Mouse (Mus musculus) CH12.LX (cell line): ENCODE measurements around the gene Cfh. TPM values are rescaled to one million over a fixed set of nuclear protein-coding genes. Genes with fewer than 3 reads are reported as not detected.

Experiments
- DNase-seq: peaks from one replicate; pipeline ENCODE4 v3.0.0-alpha.2; 2013; ENCODE audit errors: extremely low read depth
- H3K27ac ChIP-seq: 2 replicates; pipeline ENCODE4 v1.5.1; 2012; ENCODE audit warnings: low read depth, mild to moderate bottlenecking, control low read depth, moderate library complexity; ENCODE audit not compliant: insufficient read depth
- H3K27me3 ChIP-seq: replicated peaks from 2 replicates; pipeline ENCODE3; 2012; ENCODE audit warnings: inconsistent platforms
- H3K36me3 ChIP-seq, 2 experiments: replicated peaks in 1 of 2; 2 replicates each; pipeline versions ENCODE3 to v1.6.1; 2012; ENCODE audit warnings: inconsistent platforms in 1 of 2, low read length in 1 of 2, mild to moderate bottlenecking in 1 of 2, mixed read lengths in 1 of 2, moderate library complexity in 1 of 2; ENCODE audit not compliant: control insufficient read depth in 1 of 2, insufficient read depth in 1 of 2
- H3K4me1 ChIP-seq, 2 experiments: 2 replicates each; pipeline ENCODE4 v1.6.1; 2012; ENCODE audit warnings: inconsistent platforms in 1 of 2, moderate library complexity in 1 of 2; ENCODE audit not compliant: insufficient read depth in 2 of 2, control insufficient read depth in 1 of 2
- H3K4me2 ChIP-seq: 2 replicates; pipeline ENCODE4 v1.6.1; 2012; ENCODE audit warnings: low read depth, mild to moderate bottlenecking, control low read depth; ENCODE audit not compliant: poor library complexity, insufficient read depth, severe bottlenecking
- H3K4me3 ChIP-seq, 3 experiments: fragments of 150-350 bp in 1 of 3; sonication (generic) in 1 of 3; replicated peaks in 1 of 3; 2 replicates each; pipeline versions ENCODE3 to v1.5.1; 2011 to 2012; ENCODE audit warnings: low read depth in 2 of 3, low read length in 2 of 3, mild to moderate bottlenecking in 2 of 3, moderate library complexity in 2 of 3, control low read depth in 1 of 3, improper control_type of control experiment in 1 of 3, inconsistent platforms in 1 of 3, mixed read lengths in 1 of 3; ENCODE audit not compliant: poor library complexity in 1 of 3
- H3K79me2 ChIP-seq: replicated peaks from 2 replicates; pipeline ENCODE4 v1.6.1; 2012; ENCODE audit warnings: mild to moderate bottlenecking, moderate library complexity; ENCODE audit not compliant: control insufficient read depth, poor library complexity, insufficient read depth, severe bottlenecking; ENCODE audit errors: extremely low read depth
- H3K9ac ChIP-seq: 2 replicates; pipeline ENCODE4 v1.6.1; 2012; ENCODE audit warnings: low read depth, mild to moderate bottlenecking, control low read depth, moderate library complexity; ENCODE audit not compliant: insufficient read depth
- H3K9me3 ChIP-seq: replicated peaks from 2 replicates; pipeline ENCODE3; 2012; ENCODE audit warnings: low read length, inconsistent platforms, mixed read lengths
- BHLHE40 ChIP-seq: IDR thresholded peaks from 2 replicates; pipeline ENCODE4 v1.6.1; 2011; ENCODE audit warnings: mild to moderate bottlenecking, low read depth, low read length, improper control_type of control experiment
- CHD1 ChIP-seq: IDR thresholded peaks from 2 replicates; pipeline ENCODE4 v1.6.1; 2012; ENCODE audit warnings: low read depth, low read length, improper control_type of control experiment, inconsistent platforms
- CTCF ChIP-seq, 2 experiments: IDR thresholded peaks in 1 of 2; conservative IDR thresholded peaks in 1 of 2; 2 replicates each; pipeline ENCODE4 v1.5.1; 2011 to 2012; ENCODE audit warnings: low read depth in 2 of 2, low read length in 2 of 2, improper control_type of control experiment in 1 of 2, inconsistent platforms in 1 of 2, mild to moderate bottlenecking in 1 of 2, moderate library complexity in 1 of 2
- ELF1 ChIP-seq: IDR thresholded peaks from 2 replicates; pipeline ENCODE4 v1.6.1; 2014; ENCODE audit warnings: low read depth, mild to moderate bottlenecking, inconsistent platforms, low read length, improper control_type of control experiment
- EP300 ChIP-seq: IDR thresholded peaks from 2 replicates; pipeline ENCODE4 v1.6.1; 2011; ENCODE audit warnings: low read length, improper control_type of control experiment
- ETS1 ChIP-seq: conservative IDR thresholded peaks from 2 replicates; pipeline ENCODE4 v1.6.1; 2012; ENCODE audit warnings: low read depth, mild to moderate bottlenecking, inconsistent platforms, low read length, improper control_type of control experiment, moderate library complexity
- GABPA ChIP-seq: IDR thresholded peaks from 2 replicates; pipeline ENCODE4 v1.6.1; 2012; ENCODE audit warnings: low read depth, low read length, improper control_type of control experiment, inconsistent platforms; ENCODE audit not compliant: insufficient replicate concordance
- HCFC1 ChIP-seq: IDR thresholded peaks from 2 replicates; pipeline ENCODE4 v1.6.1; 2012; ENCODE audit warnings: low read depth, mild to moderate bottlenecking, inconsistent platforms, low read length, improper control_type of control experiment
- IRF4 ChIP-seq: IDR thresholded peaks from 2 replicates; pipeline ENCODE4 v1.6.1; 2014; ENCODE audit warnings: low read depth, mild to moderate bottlenecking, inconsistent platforms, low read length, improper control_type of control experiment
- JUN ChIP-seq: IDR thresholded peaks from 2 replicates; pipeline ENCODE4 v1.6.1; 2011; ENCODE audit warnings: low read depth, mild to moderate bottlenecking, low read length, improper control_type of control experiment, moderate library complexity; ENCODE audit not compliant: insufficient read depth
- MAFK ChIP-seq: IDR thresholded peaks from 2 replicates; pipeline ENCODE4 v1.6.1; 2011; ENCODE audit warnings: low read length, improper control_type of control experiment; ENCODE audit not compliant: insufficient replicate concordance
- MAX ChIP-seq: IDR thresholded peaks from 2 replicates; pipeline ENCODE4 v1.6.1; 2011; ENCODE audit warnings: low read length, improper control_type of control experiment
- MXI1 ChIP-seq: IDR thresholded peaks from 2 replicates; pipeline ENCODE4 v1.6.1; 2011; ENCODE audit warnings: mild to moderate bottlenecking, low read depth, low read length, improper control_type of control experiment
- MYC ChIP-seq: IDR thresholded peaks from 2 replicates; pipeline ENCODE4 v1.6.1; 2011; ENCODE audit warnings: low read depth, mild to moderate bottlenecking, improper control_type of control experiment, low read length
- NELFE ChIP-seq: IDR thresholded peaks from 2 replicates; pipeline ENCODE4 v1.6.1; 2011; ENCODE audit warnings: low read depth, low read length, improper control_type of control experiment
- PAX5 ChIP-seq: IDR thresholded peaks from 2 replicates; pipeline ENCODE4 v1.6.1; 2012; ENCODE audit warnings: low read length, inconsistent platforms, mixed read lengths
- POLR2A ChIP-seq: IDR thresholded peaks from 2 replicates; pipeline ENCODE4 v1.6.1; 2011; ENCODE audit warnings: low read depth, mild to moderate bottlenecking, improper control_type of control experiment, low read length
- RAD21 ChIP-seq: IDR thresholded peaks from 2 replicates; pipeline ENCODE4 v1.6.1; 2011; ENCODE audit warnings: low read depth, mild to moderate bottlenecking, low read length, improper control_type of control experiment, moderate library complexity
- RCOR1 ChIP-seq: conservative IDR thresholded peaks from 2 replicates; pipeline ENCODE4 v1.6.1; 2012; ENCODE audit warnings: low read depth, mild to moderate bottlenecking, inconsistent platforms, low read length, improper control_type of control experiment
- SMC3 ChIP-seq: IDR thresholded peaks from 2 replicates; pipeline ENCODE4 v1.6.1; 2011; ENCODE audit warnings: low read depth, low read length, improper control_type of control experiment
- TCF12 ChIP-seq: IDR thresholded peaks from 2 replicates; pipeline ENCODE4 v1.6.1; 2014; ENCODE audit warnings: low read depth, mild to moderate bottlenecking, inconsistent platforms, low read length, improper control_type of control experiment
- USF2 ChIP-seq: conservative IDR thresholded peaks from 2 replicates; pipeline ENCODE4 v1.6.1; 2011; ENCODE audit warnings: low read depth, low read length, improper control_type of control experiment
- ZC3H11A ChIP-seq: IDR thresholded peaks from 2 replicates; pipeline ENCODE4 v1.6.1; 2012; ENCODE audit warnings: low read depth, mild to moderate bottlenecking, inconsistent platforms, low read length, improper control_type of control experiment
- ZMIZ1 ChIP-seq: IDR thresholded peaks from 2 replicates; pipeline ENCODE4 v1.6.1; 2012; ENCODE audit warnings: low read depth, mild to moderate bottlenecking, inconsistent platforms, low read length, improper control_type of control experiment
- ZNF384 ChIP-seq: IDR thresholded peaks from 2 replicates; pipeline ENCODE4 v1.6.1; 2012; ENCODE audit warnings: low read depth, low read length, improper control_type of control experiment, inconsistent platforms
- dilution Hi-C: fragments of 300-500 bp; cut with MboI; formaldehyde crosslinking; loops from 2 replicates; pipeline ENCODE4 v1.14.3; 2020; ENCODE audit warnings: low sequenced_read_pairs; ENCODE audit not compliant: extremely low pct_unique_long_range_greater_than_20kb, extremely low pct_ligation_motif_present
- in situ Hi-C: fragments of 300-500 bp; cut with MboI; formaldehyde crosslinking; loops from 3 replicates; pipeline ENCODE4 v1.14.3; 2019; ENCODE audit warnings: low sequenced_read_pairs, low pct_ligation_motif_present, low pct_unique_long_range_greater_than_20kb, mixed read lengths
- polyA plus RNA-seq: library from polyadenylated mRNA; unstranded; fragments of >175 nt; gene quantifications from 2 replicates; pipeline ENCODE4 v1.2.1, GENCODE M21; 2012; ENCODE audit warnings: low read depth; ENCODE audit not compliant: insufficient read length
- total RNA-seq, 2 experiments: library from RNA; depleted of rRNA; stranded (reverse); fragments of 300-350 nt in 1 of 2; fragments of >200 nt in 1 of 2; gene quantifications; 2 replicates each; pipeline ENCODE4 v1.2.3; 2012 to 2014

Gene Cfh
- total and polyA plus RNA-seq, 3 experiments = not detected

GRCm38 (mm10) chr1:140158970-140159369, 24.6 kb downstream of the Cfh start:
- in situ Hi-C loops (loop anchor here (25.0 kb wide), 2 partner anchors 378 to 503 kb away; no protein-coding TSS in a partner anchor), dilution Hi-C loops (no loop called here)
- Histone ChIP-seq H3K4me1 (no peaks in the 10 kb centered on the region), H3K4me3 (no peak overlapping the region), H3K79me2 (no peaks in the 10 kb centered on the region), H3K36me3 (no peaks in the 10 kb centered on the region), H3K27ac (no peak overlapping the region), H3K9ac (no peak overlapping the region), H3K27me3 (no peaks in the 10 kb centered on the region), H3K9me3 (no peaks in the 10 kb centered on the region), H3K4me2 (no peak overlapping the region)
- DNase-seq = no peak
- no peak for TF ChIP-seq CTCF (conservative IDR thresholded peaks at IDR 0.05 in 1 of 2, IDR thresholded peaks at IDR 0.05 in 1 of 2; ENCODE audit: low read depth in 2 of 2, low read length in 2 of 2)
- TF ChIP-seq RAD21 = no peak
- no peak for TF ChIP-seq GABPA
- no peak for TF ChIP-seq MYC
- TF ChIP-seq EP300 = no peak
- TF ChIP-seq RCOR1 = no peak
- no peak for TF ChIP-seq SMC3
- no peak for TF ChIP-seq PAX5
- no peak for TF ChIP-seq ZMIZ1
- no peak for TF ChIP-seq MAFK
- no peak for TF ChIP-seq NELFE
- TF ChIP-seq BHLHE40 = no peak
- TF ChIP-seq CHD1 = no peak
- no peak for TF ChIP-seq POLR2A
- TF ChIP-seq MXI1 = no peak
- TF ChIP-seq JUN = no peak
- no peak for TF ChIP-seq ZC3H11A

GRCm38 (mm10) chr1:140069471-140069870, 114.1 kb downstream of the Cfh start:
- H3K79me2 ChIP-seq = no peaks in the 10 kb centered on the region
- dilution Hi-C loops = no loop called here
- no peak overlapping the region for H3K4me2 ChIP-seq
- H3K9ac ChIP-seq = no peak overlapping the region
- no peaks in the 10 kb centered on the region for H3K4me1 ChIP-seq
- H3K4me3 ChIP-seq = no peak overlapping the region
- peaks cover 4% of the 10 kb centered on the region for H3K9me3 ChIP-seq
- in situ Hi-C loops = no loop called here
- no peaks in the 10 kb centered on the region for H3K27me3 ChIP-seq
- no peaks in the 10 kb centered on the region for H3K36me3 ChIP-seq
- DNase-seq = no peak
- H3K27ac ChIP-seq = no peak overlapping the region
- TF ChIP-seq MXI1 (no peak), RAD21 (no peak), TCF12 (no peak), JUN (no peak), USF2 (no peak), MAX (no peak), IRF4 (no peak), HCFC1 (no peak), ETS1 (no peak), EP300 (no peak), ELF1 (no peak), POLR2A (no peak), ZNF384 (no peak)
